Mouse (Mus musculus): Measurements from ENCODE around the gene Insr. TPM values are rescaled to one million over a fixed set of nuclear protein-coding genes. Genes with fewer than 3 reads are reported as not detected.

Gene Insr
- polyA plus RNA-seq, 2 experiments, result 12.2 to 32.7 TPM

- Histone ChIP-seq H3K36me3 (ENCODE audit: control insufficient read depth, insufficient read depth, low read length) (no peaks in the 10 kb centered on the region), H3K9me3 (ENCODE audit: control insufficient read depth, low read length) (no peaks in the 10 kb centered on the region), H3K4me2 (replicated peaks; ENCODE audit: low read depth, low read length, severe bottlenecking) (no peak overlapping the region), H3K27ac (replicated peaks; ENCODE audit: low read depth, low read length) (no peak overlapping the region), H3K27me3 (ENCODE audit: control insufficient read depth, insufficient read depth, low read length) (no peaks in the 10 kb centered on the region), H3K4me1 (ENCODE audit: control insufficient read depth, insufficient read depth, low read length) (no peaks in the 10 kb centered on the region), H3K9ac (ENCODE audit: low read depth, low read length, severe bottlenecking) (no peak overlapping the region), H3K4me3 (replicated peaks; ENCODE audit: low read length) (no peak overlapping the region)
- WGBS, result 65% methylated on average over 2 of the region's 2 CpGs
- ATAC-seq (ENCODE audit: low FRiP score, low read depth), result no peak
- no peak for TF ChIP-seq POLR2A (IDR thresholded peaks at IDR 0.05; ENCODE audit: borderline replicate concordance, extremely low read depth, insufficient read depth, insufficient read length)
- DNase-seq (ENCODE audit: low spot score), result no peak
These were observed 22.7 kb upstream of the Insr start for GRCm38 (mm10) chr8:3302131-3302530.

DNA sequence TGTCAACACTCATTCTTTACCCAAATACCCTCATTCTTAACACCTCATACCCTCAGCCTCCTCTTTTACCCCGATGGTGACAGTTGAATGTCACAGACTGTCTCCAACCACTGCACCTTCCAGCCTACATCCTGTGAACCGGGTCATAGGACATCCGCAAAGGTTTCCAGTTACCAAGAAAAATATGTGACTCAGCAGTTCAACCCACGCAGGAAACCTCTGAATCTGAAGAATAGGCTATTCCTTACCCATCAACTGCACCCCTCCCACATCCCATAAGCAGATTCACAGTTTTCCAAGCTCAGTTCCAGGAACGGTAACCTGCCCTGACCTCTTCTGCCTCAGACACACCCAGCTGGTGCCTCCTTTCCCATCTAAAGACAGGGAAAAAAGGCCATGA is 19.9 kb upstream of the Insr start:
- Histone ChIP-seq H3K36me3 (ENCODE audit: control insufficient read depth, insufficient read depth, low read length) (no peaks in the 10 kb centered on the region), H3K9me3 (ENCODE audit: control insufficient read depth, low read length) (no peaks in the 10 kb centered on the region), H3K27ac (replicated peaks; ENCODE audit: low read depth, low read length) (no peak overlapping the region), H3K4me2 (replicated peaks; ENCODE audit: low read depth, low read length, severe bottlenecking) (no peak overlapping the region), H3K9ac (ENCODE audit: low read depth, low read length, severe bottlenecking) (no peak overlapping the region), H3K4me1 (ENCODE audit: control insufficient read depth, insufficient read depth, low read length) (no peaks in the 10 kb centered on the region), H3K4me3 (replicated peaks; ENCODE audit: low read length) (no peak overlapping the region), H3K27me3 (ENCODE audit: control insufficient read depth, insufficient read depth, low read length) (no peaks in the 10 kb centered on the region)
- 86% methylated on average over 5 of the region's 5 CpGs for WGBS
- DNase-seq (ENCODE audit: low spot score), result no peak
- no peak for ATAC-seq (ENCODE audit: low FRiP score, low read depth)
- no peak for TF ChIP-seq POLR2A (IDR thresholded peaks at IDR 0.05; ENCODE audit: borderline replicate concordance, extremely low read depth, insufficient read depth, insufficient read length)

- H3K9me3 ChIP-seq (ENCODE audit: control insufficient read depth, low read length), result no peaks in the 10 kb centered on the region
- DNase-seq (ENCODE audit: low spot score) (no peak), ATAC-seq (ENCODE audit: low FRiP score, low read depth) (no peak)
- H3K36me3 ChIP-seq (ENCODE audit: control insufficient read depth, insufficient read depth, low read length), result no peaks in the 10 kb centered on the region
- H3K27me3 ChIP-seq (ENCODE audit: control insufficient read depth, insufficient read depth, low read length), result no peaks in the 10 kb centered on the region
- H3K4me3 ChIP-seq (replicated peaks; ENCODE audit: low read length), result no peak overlapping the region
- TF ChIP-seq POLR2A (IDR thresholded peaks at IDR 0.05; ENCODE audit: borderline replicate concordance, extremely low read depth, insufficient read depth, insufficient read length), result no peak
- no peak overlapping the region for H3K27ac ChIP-seq (replicated peaks; ENCODE audit: low read depth, low read length)
- H3K4me2 ChIP-seq (replicated peaks; ENCODE audit: low read depth, low read length, severe bottlenecking), result no peak overlapping the region
- no peaks in the 10 kb centered on the region for H3K4me1 ChIP-seq (ENCODE audit: control insufficient read depth, insufficient read depth, low read length)
- H3K9ac ChIP-seq (ENCODE audit: low read depth, low read length, severe bottlenecking), result no peak overlapping the region
- WGBS, result 33% methylated on average over 2 of the region's 2 CpGs
These were observed 6.4 kb upstream of the Insr start for GRCm38 (mm10) chr8:3285824-3286223.

GRCm38 (mm10) chr8:3284656-3285055 is 5.2 kb upstream of the Insr start:
- H3K9ac ChIP-seq (ENCODE audit: low read depth, low read length, severe bottlenecking), result no peak overlapping the region
- TF ChIP-seq POLR2A (IDR thresholded peaks at IDR 0.05; ENCODE audit: borderline replicate concordance, extremely low read depth, insufficient read depth, insufficient read length), result no peak
- no peak overlapping the region for H3K4me2 ChIP-seq (replicated peaks; ENCODE audit: low read depth, low read length, severe bottlenecking)
- H3K27ac ChIP-seq (replicated peaks; ENCODE audit: low read depth, low read length), result no peak overlapping the region
- no peaks in the 10 kb centered on the region; the same call in 1 of the 2 replicates for H3K4me1 ChIP-seq (ENCODE audit: control insufficient read depth, insufficient read depth, low read length)
- no peaks in the 10 kb centered on the region for H3K27me3 ChIP-seq (ENCODE audit: control insufficient read depth, insufficient read depth, low read length)
- no peak for DNase-seq (ENCODE audit: low spot score)
- ATAC-seq (ENCODE audit: low FRiP score, low read depth), result no peak
- H3K36me3 ChIP-seq (ENCODE audit: control insufficient read depth, insufficient read depth, low read length), result no peaks in the 10 kb centered on the region
- WGBS, result 84% methylated on average over 4 of the region's 4 CpGs
- no peak overlapping the region for H3K4me3 ChIP-seq (replicated peaks; ENCODE audit: low read length)
- H3K9me3 ChIP-seq (ENCODE audit: control insufficient read depth, low read length), result no peaks in the 10 kb centered on the region

GRCm38 (mm10) chr8:3281296-3281695 is 1.9 kb upstream of the Insr start:
- WGBS, result 84% methylated on average over 3 of the region's 3 CpGs
- peaks cover 14% of the 10 kb centered on the region for H3K4me1 ChIP-seq (ENCODE audit: control insufficient read depth, insufficient read depth, low read length)
- no peak overlapping the region for H3K4me3 ChIP-seq (replicated peaks; ENCODE audit: low read length)
- no peaks in the 10 kb centered on the region for H3K9me3 ChIP-seq (ENCODE audit: control insufficient read depth, low read length)
- H3K4me2 ChIP-seq (replicated peaks; ENCODE audit: low read depth, low read length, severe bottlenecking), result no peak overlapping the region
- DNase-seq (ENCODE audit: low spot score) (no peak), ATAC-seq (ENCODE audit: low FRiP score, low read depth) (no peak)
- no peak overlapping the region for H3K27ac ChIP-seq (replicated peaks; ENCODE audit: low read depth, low read length)
- H3K9ac ChIP-seq (ENCODE audit: low read depth, low read length, severe bottlenecking), result no peak overlapping the region
- no peaks in the 10 kb centered on the region for H3K27me3 ChIP-seq (ENCODE audit: control insufficient read depth, insufficient read depth, low read length)
- no peaks in the 10 kb centered on the region for H3K36me3 ChIP-seq (ENCODE audit: control insufficient read depth, insufficient read depth, low read length)
- TF ChIP-seq POLR2A (IDR thresholded peaks at IDR 0.05; ENCODE audit: borderline replicate concordance, extremely low read depth, insufficient read depth, insufficient read length), result no peak
